Mouse (Mus musculus) heart, adult 18-20 months (tissue): ENCODE data around the gene Ugt8a. TPM values are rescaled to one million over a fixed set of nuclear protein-coding genes. Genes with fewer than 3 reads are reported as not detected.

ENCODE experiments used
- DNase-seq, 2 experiments: peaks; one replicate each; pipeline ENCODE4 v3.0.0; 2021 to 2022; ENCODE audit warnings: mixed read lengths in 1 of 2
- total RNA-seq, 2 experiments: library from RNA; stranded (reverse); gene quantifications; 2 replicates each; pipeline ENCODE4 v1.2.3; 2021

The Ugt8a gene
- total RNA-seq, 2 experiments from 2014 or later: not detected

DNA sequence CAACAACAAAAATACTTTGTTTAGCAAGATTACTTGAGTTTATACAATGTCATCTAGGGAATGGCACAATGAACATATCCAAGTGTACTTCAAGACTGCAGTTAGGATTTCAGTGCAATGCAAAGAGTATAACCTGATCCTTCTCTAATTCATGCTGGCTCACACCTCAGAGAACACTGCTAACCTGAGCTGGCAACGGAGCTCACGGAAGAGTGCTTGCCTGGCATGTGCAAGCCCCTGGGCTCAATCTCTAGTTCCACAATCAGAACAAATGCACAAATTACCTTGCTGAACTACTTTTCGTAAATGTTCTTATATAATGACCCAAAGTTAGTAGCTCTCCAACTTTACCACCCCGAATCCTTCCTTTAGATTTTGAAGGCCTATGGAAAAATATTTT is 68.5 kb downstream of the Ugt8a start:
- DNase-seq: no peak

DNA sequence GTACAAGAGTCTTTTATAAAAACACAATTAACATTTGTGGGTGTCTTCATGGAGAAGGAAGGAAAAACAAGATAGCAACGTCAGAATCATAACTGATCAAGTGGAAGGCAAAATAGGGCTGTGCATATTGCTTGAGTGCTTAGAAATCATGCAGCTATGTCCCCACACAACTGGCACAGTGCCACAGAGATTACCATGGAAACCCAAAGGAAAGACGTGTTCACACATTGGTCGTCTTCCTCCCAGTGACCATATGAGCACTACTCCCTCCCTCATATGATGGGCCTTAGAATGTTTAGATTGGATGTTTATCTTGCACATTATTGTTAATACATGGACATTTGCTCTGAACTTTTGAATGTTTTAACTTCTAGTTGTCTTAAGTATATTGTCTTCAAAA is 76.8 kb downstream of the Ugt8a start:
- DNase-seq: no peak

DNA sequence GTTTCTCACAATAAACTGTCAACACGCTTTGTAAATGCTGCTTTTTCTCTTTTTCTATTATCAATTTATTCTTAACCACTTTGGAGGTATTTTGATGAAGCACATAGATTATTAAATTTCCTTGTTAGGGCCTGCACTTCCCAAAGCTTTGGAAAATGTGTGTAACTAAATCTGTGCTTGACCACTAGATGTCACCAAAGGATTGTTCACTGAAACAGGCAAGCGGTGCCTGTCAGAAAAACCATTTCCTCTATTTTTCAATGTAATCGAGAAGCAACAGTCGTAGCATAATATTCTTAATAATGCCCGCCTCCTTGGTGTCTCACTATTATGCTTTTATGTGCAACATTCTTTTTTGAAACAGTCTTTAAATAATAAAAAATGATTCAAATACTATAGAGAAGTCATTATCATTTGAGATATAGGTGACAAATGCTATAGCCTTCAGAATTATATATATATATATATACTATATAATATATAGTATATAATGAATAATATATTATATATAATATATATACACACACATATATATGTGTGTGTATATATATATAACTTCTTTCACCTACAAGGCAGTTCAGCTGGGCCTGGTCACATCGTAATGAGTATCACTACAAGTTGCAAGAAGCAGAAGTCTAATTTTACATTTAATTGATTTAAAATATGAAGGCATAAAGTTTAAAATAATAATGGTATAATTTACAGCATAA is 89.1 kb downstream of the Ugt8a start:
- peak; percentile 5 to 34 for DNase-seq

DNA sequence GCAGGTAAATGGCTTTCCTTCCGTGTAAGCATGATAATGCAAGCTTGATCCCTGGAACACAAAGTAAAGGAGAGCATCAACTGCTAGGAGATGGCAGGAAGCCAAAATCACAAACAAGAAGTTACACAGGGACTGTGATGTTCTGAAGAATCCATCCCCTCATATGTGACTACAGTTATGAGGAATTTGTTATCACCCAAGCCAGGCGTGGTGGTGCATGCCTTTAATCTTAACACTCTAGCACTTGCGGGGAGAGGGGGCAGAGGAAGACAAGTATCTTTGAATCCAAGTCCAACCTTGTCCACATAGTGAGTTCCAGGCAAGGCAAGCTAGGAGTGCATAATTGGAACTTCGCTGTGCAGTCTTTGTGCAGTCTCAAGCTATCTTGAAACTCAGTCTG is 110.4 kb downstream of the Ugt8a start:
- DNase-seq: no peak

DNA sequence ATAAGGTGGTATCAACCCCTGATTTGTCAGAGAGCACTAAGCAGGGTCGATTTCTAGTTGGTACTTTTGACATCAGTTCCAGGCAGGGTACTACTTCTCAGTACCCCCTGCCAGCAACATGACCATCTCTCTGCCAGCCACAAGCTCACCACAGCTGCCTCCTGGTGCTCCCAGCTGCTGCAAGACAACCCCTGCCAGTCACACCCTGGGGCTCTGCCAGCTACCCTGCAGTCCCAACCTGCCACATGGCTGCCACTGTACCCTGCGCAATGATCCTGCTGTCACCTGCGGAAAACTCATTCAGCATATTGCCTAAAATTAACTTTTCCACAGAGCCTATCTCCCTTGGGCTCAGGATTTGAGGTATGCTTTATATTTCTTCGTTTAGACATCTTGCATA is 111.2 kb downstream of the Ugt8a start:
- DNase-seq: peak; percentile 6 to 7

DNA sequence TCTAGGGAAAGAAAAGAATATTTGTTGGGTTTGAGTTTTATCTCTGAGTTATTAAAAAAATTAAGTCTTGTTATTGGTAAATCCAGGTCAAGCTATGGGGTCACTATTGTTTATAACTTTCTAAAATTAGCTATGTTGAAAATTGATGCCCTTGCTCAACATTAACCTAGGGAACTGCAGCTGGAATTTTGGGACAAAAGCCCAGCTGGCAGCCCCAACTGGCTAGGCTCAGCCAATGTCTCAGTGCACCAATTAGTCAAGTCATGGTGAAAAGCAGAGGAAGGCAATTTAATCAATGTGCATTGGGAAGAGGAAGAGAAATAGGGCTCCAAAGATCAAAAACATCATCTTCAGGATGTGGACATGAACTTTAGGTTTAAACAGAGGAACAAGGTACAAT is 118.7 kb downstream of the Ugt8a start:
- DNase-seq: peak in 1 of 2 experiments; percentile 6
